Mouse (Mus musculus): ENCODE measurements around the gene Tnr.

Gene Tnr

DNA sequence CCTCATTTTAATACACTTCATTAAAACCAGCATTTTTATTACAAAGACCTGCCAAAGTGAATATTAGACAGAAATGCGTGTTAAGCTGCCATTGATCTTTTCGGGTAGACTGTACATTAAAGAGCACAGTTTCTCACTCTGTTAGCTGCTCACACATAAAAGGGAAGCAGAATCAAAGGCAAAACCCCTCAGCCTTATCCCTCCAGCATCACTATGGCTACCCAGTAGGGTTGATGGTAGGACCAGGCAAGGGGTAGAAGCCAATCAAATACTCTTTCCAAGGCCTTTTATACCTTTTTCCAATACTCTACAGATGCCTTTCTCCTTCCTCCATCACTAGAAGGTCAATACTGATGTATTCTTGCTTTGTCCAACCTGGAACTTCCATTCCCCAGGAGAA lies 269.0 kb downstream of the Tnr start:
- no peak for DNase-seq (ENCODE audit: low spot score in 2 of 2)

DNA sequence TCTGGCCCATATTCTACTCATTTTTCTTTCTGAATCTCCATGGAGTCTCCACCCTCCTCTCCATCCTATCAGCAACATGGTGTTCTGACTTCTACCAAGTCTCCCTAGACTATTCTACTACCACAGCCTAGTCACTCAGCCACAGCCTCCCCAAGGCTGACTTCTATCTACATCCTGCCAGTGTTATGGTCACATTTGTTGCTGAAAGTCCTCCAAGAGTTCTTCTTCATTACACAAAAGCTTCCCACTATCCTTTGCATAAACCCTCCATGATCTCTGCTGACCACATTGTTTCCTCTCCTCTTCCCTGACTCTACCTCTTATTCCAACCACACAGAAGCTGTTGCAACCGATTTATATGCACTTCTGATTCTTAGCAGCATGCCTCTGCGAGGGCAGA lies 272.5 kb downstream of the Tnr start:
- no peak for DNase-seq (ENCODE audit: low spot score in 2 of 2)

DNA sequence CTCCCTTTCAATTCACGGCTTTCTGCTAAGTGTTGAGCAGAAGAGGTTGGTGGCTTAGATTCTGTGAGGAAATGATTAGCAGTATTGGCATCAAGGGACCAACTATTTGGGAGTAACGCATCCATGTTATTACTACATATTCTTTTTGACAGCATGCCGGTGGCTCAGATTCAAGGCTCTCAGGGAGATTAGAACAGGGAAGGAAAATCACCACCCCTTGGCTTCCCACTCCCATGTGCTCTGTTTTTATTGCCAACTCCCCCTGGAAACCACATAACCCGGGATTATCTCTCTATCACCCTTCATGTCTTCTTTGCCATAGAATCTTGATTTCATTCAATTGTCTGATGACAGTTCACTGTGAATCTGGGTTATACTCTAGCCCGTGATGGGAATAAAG lies 276.8 kb downstream of the Tnr start:
- no peak for DNase-seq (ENCODE audit: low spot score in 2 of 2)

DNA sequence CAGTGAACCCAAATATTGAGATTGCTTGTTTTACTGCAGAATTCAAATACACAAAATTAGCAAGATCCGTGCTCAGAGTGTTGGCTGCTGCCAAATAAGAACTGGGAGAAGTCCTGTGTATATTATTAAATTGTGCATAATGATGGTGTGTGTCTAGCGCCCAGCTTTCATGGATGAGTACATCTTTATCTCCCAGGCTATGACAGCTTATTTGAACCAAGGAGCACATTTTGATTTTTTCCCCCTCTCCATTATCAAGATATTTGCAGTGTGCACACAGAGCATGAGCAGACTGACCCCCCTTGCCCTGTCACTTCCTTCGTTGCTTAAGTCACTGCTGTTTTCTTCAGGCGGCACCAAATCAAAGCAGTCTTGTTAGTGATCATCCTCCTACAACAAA lies 278.2 kb downstream of the Tnr start:
- no peak for DNase-seq (ENCODE audit: low spot score in 2 of 2)

DNA sequence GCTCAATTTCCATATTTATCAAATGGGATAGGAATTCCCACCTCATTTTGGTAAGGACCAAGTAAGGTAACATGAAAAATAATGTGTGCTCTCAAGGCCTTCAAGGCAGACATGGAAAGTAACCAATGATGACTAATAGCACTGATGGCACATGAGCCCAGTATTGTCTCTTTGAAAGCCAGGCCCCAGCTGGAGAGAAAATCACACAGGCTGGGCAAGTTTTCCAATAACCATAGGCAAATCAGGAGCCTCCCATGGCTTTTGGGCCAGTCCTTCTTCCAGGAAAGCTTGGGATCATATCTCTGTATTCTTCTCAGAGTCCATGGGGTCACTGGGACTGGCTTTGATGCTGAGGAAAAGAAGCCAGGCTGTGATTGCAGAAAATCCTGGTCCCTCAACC lies 280.1 kb downstream of the Tnr start:
- DNase-seq (ENCODE audit: low spot score in 2 of 2): no peak

DNA sequence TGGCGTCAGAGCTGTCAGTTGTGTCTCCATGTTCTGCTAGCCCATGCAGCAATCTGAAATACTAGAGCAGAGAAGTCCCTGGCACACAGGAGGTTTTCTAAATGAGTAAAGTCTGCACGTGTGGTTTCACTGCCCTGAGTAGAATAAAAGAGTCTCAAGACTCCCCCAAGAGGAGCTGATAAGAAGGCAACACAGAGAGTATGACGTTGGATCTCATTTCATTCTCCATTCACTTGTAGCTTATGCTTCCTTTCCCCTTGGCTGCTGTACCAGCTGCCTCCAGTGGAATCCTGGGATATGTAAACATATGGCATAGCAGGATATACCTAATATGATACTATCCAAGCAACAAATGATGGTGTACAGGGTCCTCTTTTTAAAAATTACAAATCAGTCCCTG lies 285.9 kb downstream of the Tnr start:
- no peak for DNase-seq (ENCODE audit: low spot score in 2 of 2)

DNA sequence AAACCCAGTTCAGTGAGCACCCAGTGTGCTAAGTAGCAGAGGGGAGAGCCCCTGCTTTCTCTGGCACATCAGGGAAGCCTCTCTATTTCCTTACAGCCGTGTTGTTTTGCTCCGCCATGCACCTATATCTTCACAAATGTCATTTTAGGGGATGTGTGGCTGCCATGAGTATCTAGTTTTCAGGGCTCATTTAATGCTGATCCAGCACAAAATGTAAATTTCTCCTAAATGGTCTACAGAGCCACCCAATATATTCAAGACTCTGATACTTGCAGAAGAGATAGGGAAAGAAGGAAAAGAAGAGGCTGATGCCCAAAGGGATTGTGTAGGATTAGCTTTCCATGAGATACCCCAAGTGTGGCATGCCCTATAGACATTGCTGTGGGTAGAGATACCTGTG lies 288.2 kb downstream of the Tnr start:
- no peak for DNase-seq (ENCODE audit: low spot score in 2 of 2)

DNA sequence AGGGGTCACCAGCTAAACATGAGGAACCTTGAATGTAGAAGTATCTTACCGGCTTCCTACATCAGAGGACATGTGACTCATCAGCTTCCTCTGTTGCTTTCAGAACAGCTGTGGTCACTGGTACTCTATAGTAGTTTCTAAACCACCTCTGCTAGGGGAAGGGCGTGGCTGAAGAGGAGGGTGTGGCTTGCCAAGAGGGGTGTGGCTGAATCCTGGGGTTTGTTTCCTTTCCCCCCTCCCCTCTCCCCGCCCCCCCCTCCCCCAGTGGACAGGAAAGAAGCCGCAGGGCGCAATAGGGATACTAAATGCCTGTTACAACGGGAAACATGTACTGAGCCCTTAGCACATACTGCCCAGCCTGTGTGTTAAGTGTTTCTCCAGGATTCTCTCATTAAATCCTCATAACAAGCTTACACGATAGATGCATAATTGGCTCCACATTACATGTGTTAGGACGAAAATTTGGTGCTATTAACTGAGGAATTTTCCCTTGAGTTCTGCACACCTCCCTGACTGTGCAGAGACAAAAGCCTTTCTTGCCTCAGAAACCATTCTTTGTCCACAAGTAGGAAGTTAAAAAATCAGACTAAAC lies 289.3 kb downstream of the Tnr start:
- DNase-seq (ENCODE audit: low spot score in 2 of 2): no peak

DNA sequence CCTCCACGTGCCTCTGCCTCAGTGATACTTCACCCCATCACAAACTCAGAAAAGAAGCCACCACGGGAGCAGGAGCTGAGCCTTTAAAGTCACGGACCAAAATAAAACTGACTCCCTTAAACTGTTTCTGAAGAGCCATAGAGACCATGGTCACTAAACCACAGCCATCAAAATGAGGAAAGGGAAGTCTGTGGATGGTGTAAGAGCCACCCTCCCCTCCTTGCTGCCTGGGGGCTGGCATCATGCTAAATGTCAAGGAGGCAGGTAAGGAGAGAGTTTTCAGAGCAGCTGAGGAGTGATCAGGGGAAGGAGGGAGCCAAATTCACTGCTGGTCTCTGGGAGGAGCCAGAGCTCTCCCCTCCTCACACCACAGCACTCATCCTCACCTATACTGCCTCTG lies 290.8 kb downstream of the Tnr start:
- DNase-seq (ENCODE audit: low spot score in 2 of 2): no peak

DNA sequence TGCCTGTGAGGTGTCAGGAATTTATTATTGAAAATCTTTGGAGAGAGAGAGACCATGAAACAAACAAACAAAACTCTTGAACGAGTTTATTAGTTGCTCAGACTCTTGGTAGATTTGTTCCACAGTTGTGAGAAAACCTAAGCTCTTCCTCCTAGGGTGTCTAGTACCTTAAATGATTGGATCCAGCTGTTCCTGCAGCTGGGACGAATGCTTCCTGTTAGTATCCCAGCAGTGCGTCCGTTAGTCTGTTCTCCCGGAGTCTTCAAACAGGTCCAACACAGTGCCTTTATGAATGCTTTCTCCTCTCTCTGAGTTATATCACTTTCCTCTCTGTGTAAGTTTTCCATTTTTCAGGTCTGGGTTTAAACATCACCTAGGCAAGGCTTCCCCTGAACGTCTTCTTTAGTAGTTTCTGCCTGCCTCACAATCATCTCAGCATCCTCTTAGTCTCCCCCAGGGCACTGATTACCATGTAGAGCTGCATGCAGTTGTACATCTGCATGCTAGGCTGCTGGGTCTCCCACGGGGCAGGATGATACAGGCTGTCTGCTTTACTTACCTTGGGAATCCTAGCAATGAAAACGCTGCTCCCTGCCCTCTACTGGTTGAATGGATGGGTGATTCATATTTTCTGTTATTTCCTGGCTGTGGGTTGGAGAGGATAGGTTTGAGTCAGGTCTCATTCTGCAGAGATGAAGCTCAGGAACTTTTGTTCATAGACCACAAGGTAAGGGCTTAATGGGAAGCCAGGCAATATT lies 293.2 kb downstream of the Tnr start:
- DNase-seq (ENCODE audit: low spot score in 2 of 2): no peak

DNA sequence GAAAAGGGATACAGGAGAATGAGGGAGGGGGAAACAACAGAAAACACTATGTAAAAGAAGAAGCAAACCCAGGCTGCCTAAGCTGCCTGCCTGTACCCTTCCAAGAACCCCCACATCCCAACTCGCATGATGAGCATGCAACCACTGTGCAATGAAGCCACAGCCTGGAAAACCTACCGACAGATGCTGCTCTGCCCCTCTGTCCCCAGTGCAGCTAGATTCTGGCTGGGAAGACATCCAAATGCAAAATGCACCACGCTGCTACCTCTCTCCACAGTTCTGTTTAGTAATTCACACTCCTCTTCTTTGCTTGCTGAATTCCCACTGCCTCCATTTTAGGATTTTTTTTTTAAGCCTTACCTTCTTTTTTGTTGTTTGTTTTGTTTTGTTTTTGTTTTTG lies 295.9 kb downstream of the Tnr start:
- DNase-seq (ENCODE audit: low spot score in 2 of 2): no peak

DNA sequence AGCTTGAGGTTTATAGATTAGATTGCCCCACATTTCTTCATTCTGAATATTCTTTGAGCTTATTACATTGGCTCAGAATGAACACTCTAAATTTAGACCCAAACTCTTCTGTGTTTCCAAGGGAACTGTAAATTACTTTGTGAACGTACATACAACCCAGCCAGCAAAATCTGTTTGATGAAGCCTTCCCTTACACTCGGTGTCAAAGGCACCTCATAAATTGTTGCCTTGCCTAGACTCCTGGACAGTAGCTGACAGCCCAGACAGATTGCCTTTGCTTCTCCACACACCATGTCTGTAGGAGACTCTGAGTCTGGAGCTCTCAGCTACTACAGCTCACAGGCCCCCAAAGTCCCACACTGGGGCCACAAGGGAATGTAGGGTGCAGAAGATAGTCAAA lies 298.8 kb downstream of the Tnr start:
- no peak for DNase-seq (ENCODE audit: low spot score in 2 of 2)

DNA sequence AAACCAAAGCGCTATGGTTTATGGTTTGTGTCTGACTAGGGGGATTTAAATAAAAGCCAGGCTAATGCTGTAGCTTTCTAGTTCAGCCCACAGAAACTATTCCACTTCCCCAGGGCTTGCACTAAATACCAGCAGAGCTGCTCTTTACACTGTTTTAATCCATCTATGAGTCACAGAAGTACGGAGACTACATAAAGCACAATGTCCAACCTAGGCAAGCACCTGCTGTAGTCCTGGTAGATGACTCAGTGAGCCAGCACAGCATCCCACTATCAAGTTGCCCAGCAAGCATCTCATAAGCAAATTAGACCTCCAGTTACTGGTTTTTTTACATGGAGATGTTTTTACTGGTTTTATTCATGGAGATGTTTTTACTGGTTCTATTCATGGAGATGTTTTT lies 305.0 kb downstream of the Tnr start:
- DNase-seq (ENCODE audit: low spot score in 2 of 2): no peak

DNA sequence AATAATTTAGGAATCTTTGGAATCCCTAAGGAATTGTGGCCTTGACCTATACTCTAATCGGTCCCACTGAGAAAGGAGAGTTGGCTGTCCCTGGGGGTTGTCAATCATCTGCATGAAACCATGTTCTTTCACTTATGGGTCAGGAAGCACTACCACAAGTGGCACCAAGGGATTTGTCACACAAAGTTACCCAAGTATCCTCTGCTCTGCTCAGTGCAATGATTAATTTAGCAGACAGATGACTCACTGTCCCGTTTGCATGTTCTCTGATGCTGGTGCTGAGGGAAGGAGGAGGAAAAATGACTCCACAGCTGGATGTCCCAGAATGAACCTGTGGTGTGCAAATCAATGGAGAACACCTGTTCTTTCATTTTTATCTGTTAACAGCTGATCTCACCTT lies 309.6 kb downstream of the Tnr start:
- no peak for DNase-seq (ENCODE audit: low spot score in 2 of 2)

DNA sequence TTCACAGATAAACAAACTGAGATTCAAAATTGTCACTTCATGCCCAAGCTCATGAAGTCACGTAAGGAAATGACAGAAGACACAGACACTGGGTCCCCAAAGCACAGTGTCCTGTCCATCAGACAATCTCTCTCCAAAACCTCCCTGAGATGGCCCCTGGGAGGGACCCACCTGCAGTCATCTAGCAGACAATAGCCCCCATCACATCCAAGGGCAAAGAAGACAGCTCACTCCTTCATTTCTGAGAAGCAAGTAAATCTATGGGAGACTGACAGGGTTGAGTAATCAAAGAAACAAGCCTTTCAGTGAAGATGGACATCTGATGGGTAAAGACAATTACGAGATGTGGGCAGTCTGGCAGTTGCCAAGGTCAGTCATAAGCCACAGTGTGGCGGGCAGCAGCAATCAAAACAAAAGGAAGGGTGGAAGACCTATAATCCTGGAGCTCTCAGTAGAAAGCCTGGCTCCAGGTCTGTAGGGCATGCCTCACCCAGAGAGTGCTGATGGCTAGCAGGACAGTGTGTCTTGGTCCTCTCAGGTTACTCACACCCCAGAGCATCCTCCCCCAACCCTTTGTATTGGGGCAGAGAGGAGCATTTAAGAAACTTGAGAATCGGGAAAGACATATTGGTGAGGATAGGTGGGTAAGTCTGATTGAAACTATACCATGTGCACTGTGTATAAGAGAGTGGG lies 310.2 kb downstream of the Tnr start:
- no peak for DNase-seq (ENCODE audit: low spot score in 2 of 2)

DNA sequence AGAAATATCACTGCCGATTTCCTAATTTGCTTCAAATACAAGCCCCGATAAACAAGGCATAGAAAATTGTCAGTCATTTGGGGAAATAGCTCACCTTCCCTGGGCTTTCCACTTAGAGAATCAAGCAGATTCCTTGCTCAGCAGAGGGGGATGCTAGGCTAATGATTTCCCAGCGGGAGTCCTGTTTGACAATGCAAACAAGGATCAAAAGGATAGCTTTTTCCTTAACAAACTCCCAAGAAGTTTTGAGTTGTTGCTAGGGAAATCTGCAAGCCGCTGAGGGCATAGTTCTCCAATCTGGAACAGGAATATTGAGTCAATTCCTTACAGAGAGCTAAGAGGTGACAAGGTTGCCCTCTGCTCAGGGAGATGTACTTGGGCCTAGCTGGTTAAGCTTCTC lies 311.6 kb downstream of the Tnr start:
- no peak for DNase-seq (ENCODE audit: low spot score in 2 of 2)

DNA sequence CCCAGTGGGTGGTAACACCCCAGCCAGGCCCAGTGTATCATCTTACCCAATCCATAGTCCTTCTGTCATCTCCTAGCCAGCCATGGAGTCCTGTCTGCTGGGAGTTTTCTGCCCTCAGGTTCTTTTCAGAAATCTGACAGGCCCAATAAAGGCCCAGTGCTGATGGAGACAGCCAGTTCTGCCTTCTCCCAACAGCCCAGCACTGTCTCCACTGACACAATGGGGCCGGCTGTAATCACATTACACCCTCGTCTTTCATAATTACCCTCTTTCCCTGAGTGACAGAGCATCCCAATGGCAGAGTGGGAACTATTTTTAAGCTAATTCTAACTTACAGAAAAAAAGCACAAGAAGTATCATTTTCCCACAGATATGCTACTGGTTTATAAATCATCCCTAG lies 316.8 kb downstream of the Tnr start:
- no peak for DNase-seq (ENCODE audit: low spot score in 2 of 2)

DNA sequence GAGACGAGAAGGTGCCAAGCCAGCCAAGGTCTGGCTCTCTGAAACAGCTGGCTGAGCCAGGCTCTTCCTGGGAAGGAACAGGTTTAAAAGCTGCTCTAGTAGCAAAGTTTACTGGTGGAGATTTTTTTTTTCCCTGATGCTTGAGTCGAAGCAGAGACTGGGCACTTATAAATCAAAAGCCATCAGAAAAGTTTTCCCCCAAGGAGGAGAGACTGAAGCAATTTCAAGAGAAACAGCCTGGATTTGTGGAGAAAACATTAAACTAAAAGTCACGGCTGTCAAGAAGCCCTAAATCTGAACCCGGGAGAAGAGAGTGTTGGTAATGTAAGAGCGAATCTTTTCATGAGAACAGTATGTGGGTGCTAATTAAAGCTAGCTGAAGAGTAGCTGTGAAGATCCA lies 319.3 kb downstream of the Tnr start:
- no peak for DNase-seq (ENCODE audit: low spot score in 2 of 2)

DNA sequence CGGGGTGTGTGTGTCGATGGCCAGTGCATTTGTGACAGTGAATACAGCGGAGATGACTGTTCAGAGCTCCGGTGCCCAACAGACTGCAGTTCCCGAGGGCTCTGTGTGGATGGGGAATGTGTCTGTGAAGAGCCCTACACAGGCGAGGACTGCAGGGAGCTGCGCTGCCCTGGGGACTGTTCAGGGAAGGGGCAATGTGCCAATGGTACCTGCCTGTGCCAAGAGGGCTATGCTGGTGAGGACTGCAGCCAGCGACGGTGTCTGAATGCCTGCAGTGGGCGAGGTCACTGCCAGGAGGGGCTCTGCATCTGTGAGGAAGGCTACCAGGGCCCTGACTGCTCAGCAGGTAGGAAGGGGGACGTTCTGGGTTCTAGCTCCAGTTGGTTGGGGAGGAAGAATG lies 328.5 kb downstream of the Tnr start:
- no peak for DNase-seq (ENCODE audit: low spot score in 2 of 2)

DNA sequence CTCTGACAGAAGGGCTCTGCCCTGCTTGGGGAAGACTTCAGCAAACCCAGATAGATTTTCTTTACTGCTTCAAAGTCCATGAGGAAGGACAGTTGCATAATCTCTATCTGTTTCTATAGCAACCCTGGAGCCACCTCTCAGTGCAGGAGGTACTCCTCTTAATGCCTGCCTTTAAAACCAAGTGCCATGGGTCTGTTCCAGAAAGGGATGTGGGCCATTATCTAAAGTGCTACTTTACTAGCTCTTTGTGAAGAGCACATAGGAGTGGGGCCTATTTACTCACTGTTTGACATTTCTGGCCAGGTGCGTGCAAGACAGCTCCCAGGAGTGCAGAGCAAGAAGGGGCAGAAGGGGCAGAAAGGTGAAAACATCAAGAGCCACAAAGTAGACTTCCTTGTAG lies 330.7 kb downstream of the Tnr start:
- DNase-seq (ENCODE audit: low spot score in 2 of 2): no peak

DNA sequence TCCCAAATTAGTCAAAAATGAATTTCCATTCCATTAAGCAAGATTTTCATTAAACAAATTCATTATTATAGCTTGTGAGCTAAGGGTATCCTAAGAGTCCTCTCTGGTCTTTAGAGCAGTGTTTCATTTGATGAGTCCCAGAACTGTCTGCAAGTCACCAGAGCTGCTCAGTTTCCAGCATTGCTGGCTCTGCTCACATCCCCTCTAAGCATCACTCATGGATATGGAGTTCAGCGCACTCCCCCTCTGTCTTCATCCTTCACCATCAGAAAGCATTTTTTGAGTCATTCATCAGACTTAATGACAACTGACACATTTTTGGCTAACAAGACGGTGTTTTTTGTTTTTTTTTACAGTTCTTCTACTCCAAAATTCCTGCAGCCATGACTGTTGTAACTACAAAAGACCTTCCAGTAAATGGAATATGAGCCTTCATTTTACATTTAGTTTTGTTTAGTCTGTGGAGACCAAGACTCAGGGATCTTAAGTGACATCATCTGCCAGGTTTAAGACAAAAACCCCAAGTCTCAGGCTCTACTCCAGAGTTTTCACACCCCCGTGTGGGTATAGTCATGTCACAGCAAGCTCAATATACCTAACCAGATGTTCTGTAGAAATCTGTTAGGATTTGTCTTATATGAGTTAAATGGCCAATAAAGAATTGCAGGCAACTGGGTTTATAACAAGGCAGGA lies 338.4 kb downstream of the Tnr start:
- no peak for DNase-seq (ENCODE audit: low spot score in 2 of 2)

DNA sequence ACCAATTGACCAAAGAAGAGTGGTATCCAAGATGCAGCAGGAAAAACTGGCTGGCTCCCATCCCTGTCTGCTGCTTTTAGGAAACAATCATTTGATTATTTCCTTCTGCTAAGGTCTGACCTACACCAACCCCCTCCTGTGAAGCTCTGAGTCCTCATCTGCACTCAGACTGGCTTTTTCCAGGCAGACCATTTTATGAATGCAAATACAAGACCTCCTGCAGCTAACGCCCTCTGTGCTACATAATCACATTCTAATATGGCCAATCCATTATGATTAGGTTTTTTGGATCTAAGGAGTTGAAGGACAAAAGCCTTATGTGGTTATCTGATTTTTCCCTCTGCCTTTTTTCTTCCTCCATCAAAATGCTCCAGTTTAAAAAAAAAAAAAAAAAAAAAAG lies 342.1 kb downstream of the Tnr start:
- no peak for DNase-seq (ENCODE audit: low spot score in 2 of 2)
